In the genomic region with DNA sequence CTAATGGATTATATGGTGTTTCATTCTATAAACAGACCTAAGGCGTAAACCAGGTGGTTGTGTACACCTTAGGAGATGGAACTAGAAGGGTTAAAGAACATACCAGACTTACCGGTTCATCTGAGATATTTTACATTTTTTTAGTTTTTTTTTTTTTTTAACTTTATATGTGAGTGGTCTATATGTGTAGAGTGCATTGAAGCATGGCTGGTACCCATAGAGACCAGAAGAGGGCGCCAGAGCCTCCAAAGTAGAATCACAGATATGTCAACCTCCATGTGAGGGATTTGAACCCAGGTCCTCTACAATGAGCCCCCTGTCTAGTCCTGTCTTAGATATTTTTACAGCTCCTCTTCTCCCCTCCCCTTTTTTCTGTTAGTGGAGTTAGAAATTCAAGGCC, we compare ENCODE assay signal across 8 mouse cellular contexts. TPM values are rescaled to one million over a fixed set of nuclear protein-coding genes. Genes with fewer than 3 reads are reported as not detected.
DNase-seq lines count a peak whose midpoint lies in the region; ATAC-seq and TF ChIP-seq lines count a peak whose summit lies in the region.

No protein-coding gene starts in this region.

- no peak overlapping the region for H3K4me3 ChIP-seq in hindbrain, embryonic 14.5 days (replicated peaks; ENCODE audit: low read length)
- no peak overlapping the region for H3K4me3 ChIP-seq in hindbrain, embryonic 16.5 days (ENCODE audit: low read length)
- no peak overlapping the region for H3K4me3 ChIP-seq in CH12.LX (replicated peaks in 1 of 3; ENCODE audit: low read depth in 2 of 3, low read length in 2 of 3, poor library complexity in 1 of 3)
- no peak overlapping the region for H3K4me3 ChIP-seq in midbrain, embryonic 11.5 days (ENCODE audit: low read depth, low read length)

- no peak for TF ChIP-seq EP300 in CH12.LX (IDR thresholded peaks at IDR 0.05; ENCODE audit: low read length)

- H3K79me2 ChIP-seq in CH12.LX (replicated peaks; ENCODE audit: control insufficient read depth, extremely low read depth, insufficient read depth, poor library complexity, severe bottlenecking) = no peaks in the 10 kb centered on the region

- no peak for ATAC-seq in hindbrain, embryonic 14.5 days (ENCODE audit: low FRiP score)
- no peak for ATAC-seq in hindbrain, embryonic 16.5 days
- no peak for ATAC-seq in midbrain, embryonic 11.5 days (ENCODE audit: low FRiP score)
- no peak for ATAC-seq in granulocyte monocyte progenitor cell, adult 5-6 weeks (replicated peaks; ENCODE audit: poor library complexity, severe bottlenecking)

- peak; percentile 52 for TF ChIP-seq RAD21 in CH12.LX (IDR thresholded peaks at IDR 0.05; ENCODE audit: low read depth, low read length)

- DNase-seq in hindbrain, embryonic 14.5 days (ENCODE audit: low spot score) = peak; percentile 31
- DNase-seq in CH12.LX (ENCODE audit: extremely low read depth) = peak; percentile 52
- DNase-seq in adrenal gland, postnatal 25 days = peak; percentile 32
- DNase-seq in kidney, postnatal 14 days = peak; percentile 33
- DNase-seq in thymus, postnatal 14 days = peak; percentile 36
- DNase-seq in midbrain, embryonic 11.5 days (ENCODE audit: low spot score, missing footprints) = no peak

- WGBS in hindbrain, embryonic 14.5 days = 51% methylated on average over 3 of the region's 3 CpGs
- WGBS in hindbrain, embryonic 16.5 days = 49% methylated on average over 3 of the region's 3 CpGs
- WGBS in midbrain, embryonic 11.5 days = 59% methylated on average over 3 of the region's 3 CpGs

- H3K9ac ChIP-seq in hindbrain, embryonic 14.5 days = no peak overlapping the region
- no peak overlapping the region for H3K9ac ChIP-seq in hindbrain, embryonic 16.5 days (ENCODE audit: low read depth, low read length)
- H3K9ac ChIP-seq in CH12.LX (ENCODE audit: insufficient read depth, low read depth) = no peak overlapping the region
- no peak overlapping the region for H3K9ac ChIP-seq in midbrain, embryonic 11.5 days (ENCODE audit: low read length)

- dilution Hi-C loops in CH12.LX (cut with MboI; ENCODE audit: extremely low pct_ligation_motif_present, extremely low pct_unique_long_range_greater_than_20kb, low sequenced_read_pairs) = no loop called here

- peaks cover 26% of the 10 kb centered on the region for H3K27me3 ChIP-seq in hindbrain, embryonic 14.5 days (ENCODE audit: control insufficient read depth, insufficient read depth, low read length)
- H3K27me3 ChIP-seq in hindbrain, embryonic 16.5 days (replicated peaks; ENCODE audit: control insufficient read depth, insufficient read depth, low read length) = peaks cover 5% of the 10 kb centered on the region
- peaks cover 4% of the 10 kb centered on the region for H3K27me3 ChIP-seq in CH12.LX (replicated peaks)
- peaks cover 22% of the 10 kb centered on the region for H3K27me3 ChIP-seq in midbrain, embryonic 11.5 days (ENCODE audit: control insufficient read depth, insufficient read depth, low read length)

- no peak for TF ChIP-seq POLR2A in CH12.LX (IDR thresholded peaks at IDR 0.05; ENCODE audit: low read depth, low read length)

- no peak overlapping the region for H3K27ac ChIP-seq in hindbrain, embryonic 14.5 days
- H3K27ac ChIP-seq in hindbrain, embryonic 16.5 days (ENCODE audit: low read depth, low read length) = no peak overlapping the region
- H3K27ac ChIP-seq in CH12.LX (ENCODE audit: insufficient read depth, low read depth) = no peak overlapping the region
- no peak overlapping the region for H3K27ac ChIP-seq in midbrain, embryonic 11.5 days (ENCODE audit: low read depth, low read length)

- H3K4me2 ChIP-seq in hindbrain, embryonic 14.5 days (replicated peaks) = no peak overlapping the region
- no peak overlapping the region for H3K4me2 ChIP-seq in hindbrain, embryonic 16.5 days (ENCODE audit: low read length)
- no peak overlapping the region for H3K4me2 ChIP-seq in CH12.LX (ENCODE audit: insufficient read depth, low read depth, poor library complexity, severe bottlenecking)
- no peak overlapping the region for H3K4me2 ChIP-seq in midbrain, embryonic 11.5 days

- H3K4me1 ChIP-seq in hindbrain, embryonic 14.5 days (replicated peaks; ENCODE audit: control insufficient read depth, insufficient read depth, low read length) = peaks cover 16% of the 10 kb centered on the region; the same call in 1 of the 2 replicates
- peaks cover 16% of the 10 kb centered on the region for H3K4me1 ChIP-seq in hindbrain, embryonic 16.5 days (ENCODE audit: control insufficient read depth, insufficient read depth, low read depth, low read length)
- H3K4me1 ChIP-seq in CH12.LX (ENCODE audit: control insufficient read depth in 1 of 2, insufficient read depth in 2 of 2) = peaks cover 8 to 9% of the 10 kb centered on the region in 2 experiments
- peaks cover 11% of the 10 kb centered on the region for H3K4me1 ChIP-seq in midbrain, embryonic 11.5 days (ENCODE audit: control insufficient read depth, insufficient read depth, low read length)

- no peaks in the 10 kb centered on the region for H3K9me3 ChIP-seq in hindbrain, embryonic 14.5 days (ENCODE audit: control insufficient read depth, low read length)
- no peaks in the 10 kb centered on the region for H3K9me3 ChIP-seq in hindbrain, embryonic 16.5 days (ENCODE audit: control insufficient read depth, low read length)
- peaks cover 7% of the 10 kb centered on the region for H3K9me3 ChIP-seq in CH12.LX (replicated peaks; ENCODE audit: low read length)
- no peaks in the 10 kb centered on the region for H3K9me3 ChIP-seq in midbrain, embryonic 11.5 days (ENCODE audit: control insufficient read depth, low read length)

- TF ChIP-seq CTCF in CH12.LX (conservative IDR thresholded peaks at IDR 0.05 in 1 of 2, IDR thresholded peaks at IDR 0.05 in 1 of 2; ENCODE audit: low read depth in 2 of 2, low read length in 2 of 2) = peak; percentile 44 to 69; a peak in 3 of 4 replicates

- peaks cover 7% of the 10 kb centered on the region; the same call in 1 of the 2 replicates for H3K36me3 ChIP-seq in hindbrain, embryonic 14.5 days (replicated peaks; ENCODE audit: control insufficient read depth, insufficient read depth)
- no peaks in the 10 kb centered on the region for H3K36me3 ChIP-seq in hindbrain, embryonic 16.5 days (ENCODE audit: control insufficient read depth, insufficient read depth, low read length)
- peaks cover 2 to 10% of the 10 kb centered on the region in 2 experiments for H3K36me3 ChIP-seq in CH12.LX (replicated peaks in 1 of 2; ENCODE audit: control insufficient read depth in 1 of 2, insufficient read depth in 1 of 2, low read length in 1 of 2)
- no peaks in the 10 kb centered on the region for H3K36me3 ChIP-seq in midbrain, embryonic 11.5 days (ENCODE audit: control insufficient read depth, insufficient read depth, low read length)

- in situ Hi-C loops in CH12.LX (cut with MboI; ENCODE audit: low pct_ligation_motif_present, low pct_unique_long_range_greater_than_20kb, low sequenced_read_pairs) = no loop called here

TF ChIP-seq in CH12.LX, 34 proteins besides CTCF, POLR2A, EP300 and RAD21 (continues in another document):
- peak; percentile 49 for TF ChIP-seq SMC3 (IDR thresholded peaks at IDR 0.05; ENCODE audit: low read depth, low read length)
- peak; percentile 56; the same call in 1 of the 2 replicates for TF ChIP-seq ZNF384 (IDR thresholded peaks at IDR 0.05; ENCODE audit: low read depth, low read length)

RNA-seq across cellular contexts. Expression of a gene that starts 0.8 kb away (rescaled TPM):
- polyA plus RNA-seq in hindbrain, embryonic 14.5 days (2014; fragmentation: Nextera tagmentation; extraction: Ambion mirVana) = 29.7 and 32.0 TPM in 2 replicates
- polyA plus RNA-seq in hindbrain, embryonic 16.5 days (2015; fragmentation: Nextera tagmentation; extraction: Ambion mirVana) = 39.2 and 42.2 TPM in 2 replicates
- total RNA-seq in CH12.LX (2012; rRNA removed) = 0.17 and 0.21 TPM in 2 replicates
- not detected in 2 replicates for total RNA-seq in CH12.LX (2014; rRNA removed)
- 0.40 and 0.51 TPM in 2 replicates for polyA plus RNA-seq in CH12.LX (2012; ENCODE audit: insufficient read length, low read depth)
- total RNA-seq in adrenal gland, postnatal 25 days (2021) = 2.7 and 3.1 TPM in 2 replicates
- polyA plus RNA-seq in midbrain, embryonic 11.5 days (2014; fragmentation: Nextera tagmentation; extraction: Ambion mirVana) = 2.5 and 2.8 TPM in 2 replicates
- not detected in 2 replicates for total RNA-seq in granulocyte monocyte progenitor cell, adult 5-6 weeks (2014; fragmentation: Nextera tagmentation)
- total RNA-seq in granulocyte monocyte progenitor cell, adult 5-6 weeks (2017) = 0.43 TPM in 1 of 2 replicates, not detected in the other

RNA-seq across cellular contexts. Expression of a gene that starts 34.2 kb away (rescaled TPM):
- polyA plus RNA-seq in hindbrain, embryonic 14.5 days (2014; fragmentation: Nextera tagmentation; extraction: Ambion mirVana) = 26.2 and 27.9 TPM in 2 replicates
- polyA plus RNA-seq in hindbrain, embryonic 16.5 days (2015; fragmentation: Nextera tagmentation; extraction: Ambion mirVana) = 30.3 and 32.9 TPM in 2 replicates
- 29.7 and 40.8 TPM in 2 replicates for total RNA-seq in CH12.LX (2012; rRNA removed)
- 26.4 and 29.2 TPM in 2 replicates for total RNA-seq in CH12.LX (2014; rRNA removed)
- polyA plus RNA-seq in CH12.LX (2012; ENCODE audit: insufficient read length, low read depth) = 37.3 and 40.0 TPM in 2 replicates
- 20.6 and 22.8 TPM in 2 replicates for total RNA-seq in adrenal gland, postnatal 25 days (2021)
- 27.8 and 30.5 TPM in 2 replicates for polyA plus RNA-seq in midbrain, embryonic 11.5 days (2014; fragmentation: Nextera tagmentation; extraction: Ambion mirVana)
- 33.8 and 41.7 TPM in 2 replicates for total RNA-seq in granulocyte monocyte progenitor cell, adult 5-6 weeks (2014; fragmentation: Nextera tagmentation)
- 30.5 TPM in 2 replicates for total RNA-seq in granulocyte monocyte progenitor cell, adult 5-6 weeks (2017)

RNA-seq across cellular contexts. Expression of a gene that starts 47.0 kb away (rescaled TPM):
- polyA plus RNA-seq in hindbrain, embryonic 14.5 days (2014; fragmentation: Nextera tagmentation; extraction: Ambion mirVana) = 58.9 and 62.7 TPM in 2 replicates
- polyA plus RNA-seq in hindbrain, embryonic 16.5 days (2015; fragmentation: Nextera tagmentation; extraction: Ambion mirVana) = 39.3 and 49.6 TPM in 2 replicates
- total RNA-seq in CH12.LX (2012; rRNA removed) (19.7 and 20.4 TPM in 2 replicates), CH12.LX (2014; rRNA removed) (7.9 and 8.4 TPM in 2 replicates)
- polyA plus RNA-seq in CH12.LX (2012; ENCODE audit: insufficient read length, low read depth) = 37.2 and 43.1 TPM in 2 replicates
- total RNA-seq in adrenal gland, postnatal 25 days (2021) = 70.0 and 84.2 TPM in 2 replicates
- 34.3 and 35.0 TPM in 2 replicates for polyA plus RNA-seq in midbrain, embryonic 11.5 days (2014; fragmentation: Nextera tagmentation; extraction: Ambion mirVana)
- 20.7 and 31.9 TPM in 2 replicates for total RNA-seq in granulocyte monocyte progenitor cell, adult 5-6 weeks (2014; fragmentation: Nextera tagmentation)
- total RNA-seq in granulocyte monocyte progenitor cell, adult 5-6 weeks (2017) = 15.0 and 19.2 TPM in 2 replicates

RNA-seq across cellular contexts. Expression of a gene that starts 47.5 kb away (rescaled TPM):
- polyA plus RNA-seq in hindbrain, embryonic 14.5 days (2014; fragmentation: Nextera tagmentation; extraction: Ambion mirVana) = 117 and 135 TPM in 2 replicates
- polyA plus RNA-seq in hindbrain, embryonic 16.5 days (2015; fragmentation: Nextera tagmentation; extraction: Ambion mirVana) = 164 and 165 TPM in 2 replicates
- total RNA-seq in CH12.LX (2012; rRNA removed) (180 and 227 TPM in 2 replicates), CH12.LX (2014; rRNA removed) (128 and 130 TPM in 2 replicates)
- 207 and 213 TPM in 2 replicates for polyA plus RNA-seq in CH12.LX (2012; ENCODE audit: insufficient read length, low read depth)
- total RNA-seq in adrenal gland, postnatal 25 days (2021) = 60.3 and 73.7 TPM in 2 replicates
- 152 and 156 TPM in 2 replicates for polyA plus RNA-seq in midbrain, embryonic 11.5 days (2014; fragmentation: Nextera tagmentation; extraction: Ambion mirVana)
- 58.9 and 63.9 TPM in 2 replicates for total RNA-seq in granulocyte monocyte progenitor cell, adult 5-6 weeks (2014; fragmentation: Nextera tagmentation)
- 114 TPM in 2 replicates for total RNA-seq in granulocyte monocyte progenitor cell, adult 5-6 weeks (2017)
